Mouse (Mus musculus): Measurements from ENCODE around the gene Gm14124. TPM values are rescaled to one million over a fixed set of nuclear protein-coding genes. Genes with fewer than 3 reads are reported as not detected.
"Not testable (repeated sequence)": the region's sequence is repeated elsewhere in the genome, so short reads cannot be mapped to it uniquely, and the experiment has no call there.

Gm14124 gene
- total RNA-seq (2021) = not detected
- long read RNA-seq, experiment 1 = 0 reads
- long read RNA-seq, experiment 2 = 0 reads

DNA sequence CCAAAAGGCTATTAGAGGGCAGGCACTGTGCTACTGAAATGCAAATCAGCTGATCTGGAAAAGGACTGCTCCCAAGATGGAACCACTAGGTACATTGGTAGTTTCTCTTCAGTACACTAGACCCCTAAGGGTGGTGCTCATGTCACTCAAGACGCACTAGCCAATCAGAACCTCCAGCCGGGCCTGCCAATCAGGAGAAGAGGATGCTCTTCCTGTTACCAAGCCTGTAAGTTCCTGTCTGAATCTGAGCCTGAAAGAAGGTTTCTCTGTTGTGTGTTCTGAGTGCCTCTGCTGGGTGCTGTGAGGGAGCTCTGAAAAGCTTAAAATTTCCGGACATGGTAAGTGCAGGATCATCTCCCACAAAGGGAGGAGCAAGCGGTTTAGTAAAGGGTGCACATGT lies at the start of gene Gm14124:
Gene Gm14124, plus strand, starts transcription at position 227 of the 400 bp plus-strand sequence.
- DNase-seq; intact Hi-C loops (cut with DNase I): not testable (repeated sequence)

DNA sequence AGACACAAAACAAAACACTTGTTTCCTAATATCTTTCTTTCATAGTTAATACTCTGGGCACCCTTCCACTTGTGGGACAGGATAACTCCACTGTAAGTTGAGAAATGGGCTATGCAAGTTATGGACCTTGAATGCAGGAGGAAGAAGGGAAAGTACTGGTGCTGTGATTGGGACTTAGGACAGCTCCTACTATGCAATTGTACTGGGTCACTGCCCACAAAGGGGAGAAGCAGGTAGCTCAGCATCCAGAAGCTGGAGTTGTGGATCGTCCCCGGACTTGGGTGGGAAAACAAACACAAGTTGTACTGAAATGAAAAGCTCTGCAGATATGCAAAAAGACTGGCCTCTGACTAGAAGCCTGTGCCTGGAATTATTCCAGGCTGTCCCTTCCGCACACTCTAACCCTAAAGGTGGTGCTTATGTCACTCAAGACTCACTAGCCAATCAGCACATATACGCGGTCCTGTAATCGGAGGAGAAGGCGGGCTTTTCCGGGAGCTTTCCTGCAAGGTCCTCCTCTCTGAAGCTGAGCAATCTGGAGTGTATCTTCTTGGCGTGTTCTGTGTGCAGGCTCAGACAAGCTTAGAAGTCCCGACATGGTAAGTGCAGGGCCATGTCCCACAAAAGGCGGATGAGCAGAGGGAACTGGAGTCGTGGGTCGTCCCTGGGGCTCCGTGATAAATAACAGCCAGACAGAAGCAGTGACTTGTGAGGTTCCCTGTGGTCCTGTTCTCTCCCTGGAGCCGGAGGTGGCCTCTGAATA lies 39.5 kb upstream of the Gm14124 start, which contains the start of gene Zfp937:
Gene Zfp937, plus strand, starts transcription at position 474 of the 763 bp plus-strand sequence.
- DNase-seq = peak; percentile 69 to 72
- intact Hi-C loops (cut with DNase I) = loop anchor here (5.0 kb wide), 1 partner anchor 235 kb away; the partner anchor contains the start of gene Zfp442

- DNase-seq = not testable (repeated sequence)
- intact Hi-C loops (cut with DNase I) = loop anchor here (5.0 kb wide), 1 partner anchor 234 kb away; the partner anchor contains the start of gene Zfp442
These were observed 39.0 kb upstream of the Gm14124 start for GRCm38 (mm10) chr2:150218363-150218725.

DNA sequence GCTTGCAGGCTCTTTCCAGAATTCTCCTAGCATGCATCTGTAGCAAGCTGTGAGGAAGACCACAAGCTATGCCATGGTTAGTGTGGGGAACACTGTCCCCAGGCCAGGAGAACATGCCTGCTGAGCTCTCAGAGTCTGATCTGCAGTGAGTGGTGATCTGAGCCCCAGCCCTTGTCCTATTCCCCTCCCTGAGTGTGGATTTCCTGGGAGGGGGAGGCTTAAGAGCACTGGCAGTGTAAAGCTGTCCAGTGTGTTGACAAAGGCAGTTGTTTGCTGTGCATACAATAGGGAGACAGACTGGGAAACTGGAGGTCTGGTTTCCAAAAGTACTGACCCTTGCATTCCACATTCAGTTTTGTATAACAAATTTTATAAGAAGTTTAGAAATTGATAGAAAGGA lies 34.1 kb upstream of the Gm14124 start:
- intact Hi-C loops (cut with DNase I); DNase-seq: not testable (repeated sequence)

GRCm38 (mm10) chr2:150243211-150243610 lies 14.1 kb upstream of the Gm14124 start:
- DNase-seq = no peak
- intact Hi-C loops (cut with DNase I) = loop anchor here (10.0 kb wide), 1 partner anchor 92 kb away; no protein-coding TSS in a partner anchor

GRCm38 (mm10) chr2:150255491-150255890 lies 1.8 kb upstream of the Gm14124 start, which contains the start of gene Gm21994:
Gm21994 (minus strand) TSS chr2:150255591.
- DNase-seq; intact Hi-C loops (cut with DNase I): not testable (repeated sequence)

DNA sequence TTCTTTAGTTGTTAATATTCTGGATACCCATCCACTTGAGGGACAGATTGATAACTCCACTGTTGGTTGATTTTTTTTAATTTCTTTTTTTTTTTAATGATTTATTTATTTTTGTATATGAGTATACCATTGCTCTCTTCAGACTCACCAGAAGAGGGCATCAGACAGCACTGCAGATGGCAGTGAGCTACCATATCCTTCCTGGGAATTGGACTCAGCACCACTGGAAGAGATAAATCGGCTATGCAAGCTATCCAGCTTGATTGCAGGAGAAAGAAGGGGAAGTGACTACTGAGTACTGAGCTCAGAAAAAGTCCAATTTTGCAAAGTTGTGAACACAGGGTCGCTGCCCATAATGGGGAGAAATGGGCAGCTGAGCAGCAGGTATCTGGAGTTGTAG lies 456 bp upstream of the Gm14124 start:
- intact Hi-C loops (cut with DNase I); DNase-seq: not testable (repeated sequence)

DNA sequence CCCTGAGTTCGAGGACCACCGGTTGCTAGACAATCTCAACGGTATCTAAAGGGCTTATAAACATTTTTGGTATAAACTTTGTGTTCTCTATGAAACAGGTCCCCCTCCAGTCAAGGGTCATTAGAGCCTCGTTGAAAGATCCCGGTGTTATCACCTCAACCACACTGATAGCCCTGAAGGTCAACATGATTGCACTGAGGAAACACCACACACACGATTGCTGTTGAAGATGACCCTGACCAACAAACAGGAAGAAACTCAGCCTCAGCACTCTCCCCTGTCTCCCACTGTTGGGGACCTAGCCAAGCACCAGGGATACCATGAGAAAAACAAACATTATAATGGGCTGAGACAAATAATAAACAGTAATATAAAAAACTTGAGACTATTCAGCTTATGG lies 36.4 kb downstream of the Gm14124 start:
- intact Hi-C loops (cut with DNase I) = no loop called here
- DNase-seq = no peak

GRCm38 (mm10) chr2:150299096-150299495 lies 41.8 kb downstream of the Gm14124 start:
- intact Hi-C loops (cut with DNase I) = no loop called here
- DNase-seq = peak in 1 of 2 experiments; percentile 9

DNA sequence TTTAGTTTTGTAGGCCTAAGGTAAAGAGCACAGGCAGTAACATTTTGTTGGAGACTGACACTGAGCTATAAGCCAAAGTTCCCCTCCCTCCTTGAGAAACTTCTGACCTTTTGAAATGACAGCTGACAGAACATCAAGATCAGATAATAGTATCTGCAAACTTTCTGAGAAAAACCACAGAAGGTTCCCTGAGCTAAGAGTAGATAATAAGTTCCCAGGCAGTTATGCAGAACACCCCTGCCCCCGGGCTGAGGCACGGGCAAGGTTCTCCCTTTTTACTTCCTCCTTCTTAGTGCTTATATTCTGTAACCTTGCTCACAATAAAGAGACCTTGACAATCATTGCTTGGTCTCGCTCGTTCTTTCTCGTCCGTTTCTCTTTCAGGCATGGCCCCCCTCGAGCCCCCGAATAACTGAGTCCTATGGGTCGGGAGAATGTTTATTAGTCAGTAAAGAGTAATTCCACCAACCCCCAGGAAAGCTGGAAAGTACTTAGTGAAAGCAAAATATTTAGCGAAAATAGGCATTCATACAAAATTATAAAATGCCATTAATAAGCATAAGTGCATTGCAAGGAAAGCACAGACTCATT lies 50.0 kb downstream of the Gm14124 start:
- intact Hi-C loops (cut with DNase I) = no loop called here
- DNase-seq = no peak

DNA sequence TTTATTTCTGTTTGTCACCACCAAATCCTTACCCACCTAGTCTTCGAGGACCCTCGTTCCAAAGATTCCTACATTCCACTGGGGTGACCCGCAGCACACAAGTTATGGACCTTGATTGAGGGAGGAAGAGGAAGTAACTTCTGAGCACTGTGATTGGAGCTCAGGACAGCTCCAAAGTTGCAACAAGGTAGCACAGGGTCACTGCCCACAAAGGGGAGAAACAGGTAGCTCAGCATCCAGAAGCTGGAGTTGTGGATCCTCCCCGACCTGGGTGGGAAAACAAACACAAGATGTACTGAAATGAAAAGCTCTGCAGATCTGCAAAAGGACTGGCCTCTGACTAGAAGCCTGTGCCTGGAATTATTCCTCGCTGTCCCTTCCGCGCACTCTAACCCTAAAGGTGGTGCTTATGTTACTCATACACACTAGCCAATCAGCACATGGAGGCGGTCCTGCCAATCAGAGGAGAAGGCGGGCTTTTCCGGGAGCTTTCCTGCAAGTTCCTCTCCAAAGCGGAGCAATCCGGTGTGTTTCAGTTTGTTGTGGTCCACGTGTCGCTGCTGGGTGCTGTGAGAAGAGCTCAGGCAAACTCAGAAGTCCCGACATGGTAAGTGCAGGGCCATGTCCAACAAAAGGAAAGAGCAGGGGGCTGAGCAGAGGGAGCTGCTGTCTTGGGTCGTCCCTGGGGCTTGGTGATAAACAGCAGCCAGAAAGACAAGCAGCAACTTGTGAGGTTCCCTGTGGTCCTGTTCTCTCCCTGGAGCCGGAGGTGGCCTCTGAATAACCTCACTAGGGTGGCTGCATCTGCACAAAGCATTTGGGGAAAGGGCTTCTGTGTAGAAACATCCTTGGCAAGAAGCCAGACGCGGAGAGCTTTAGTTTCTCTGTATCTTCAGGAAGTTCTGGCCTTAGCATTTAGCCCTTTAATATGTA lies 53.9 kb downstream of the Gm14124 start:
- intact Hi-C loops (cut with DNase I) = loop anchor here (5.0 kb wide), 1 partner anchor 51 kb away; the partner anchor contains the start of gene 3300002I08Rik

GRCm38 (mm10) chr2:150316140-150316539 lies 58.8 kb downstream of the Gm14124 start:
- DNase-seq = no peak
- intact Hi-C loops (cut with DNase I) = no loop called here

More for the DNA sequence above, 53.9 kb downstream of the Gm14124 start:
- DNase-seq = peak; percentile 89 to 92

GRCm38 (mm10) chr2:150318973-150319372 lies 61.7 kb downstream of the Gm14124 start:
- no peak for DNase-seq
- intact Hi-C loops (cut with DNase I) = no loop called here

Other genes with a start within 250 kb of the Gm14124 start
- gene Zfp120, start 120.8 kb upstream of the Gm14124 start, total RNA-seq (2021) = 1 to 10 TPM; 5.5 to 6.2 TPM
- gene Gm10770, start 77.8 kb upstream of the Gm14124 start, total RNA-seq (2021) = not detected
- gene Gm14139, start 75.8 kb upstream of the Gm14124 start, total RNA-seq (2021) = not detected
- gene Zfp937, start 39.4 kb upstream of the Gm14124 start, total RNA-seq (2021) = 1 to 10 TPM; 2.7 TPM
- gene Gm21994, start 1.9 kb upstream of the Gm14124 start, total RNA-seq (2021) = 1 to 10 TPM; 2.8 to 3.1 TPM
- not detected for gene Gm10130, start 66.2 kb downstream of the Gm14124 start, total RNA-seq (2021)
- 1 to 10 TPM; 2.4 to 2.5 TPM for gene 3300002I08Rik, start 105.2 kb downstream of the Gm14124 start, total RNA-seq (2021)
- 1 to 10 TPM; 5.2 to 6.0 TPM for gene Zfp442, start 194.0 kb downstream of the Gm14124 start, total RNA-seq (2021)
- under 1 TPM; 0.10 to 0.17 TPM for gene Zfp345, start 227.6 kb downstream of the Gm14124 start, total RNA-seq (2021)

Data from heart, postnatal 14 days (tissue).